Mouse (Mus musculus) layer of hippocampus, adult 9-10 months (tissue): ENCODE results near the gene Mecom.

ENCODE experiments used
- DNase-seq: peaks from one replicate; pipeline ENCODE4 v3.0.0; 2022; ENCODE audit warnings: low spot score

The Mecom gene

GRCm38 (mm10) chr3:30101146-30101545, 446.7 kb downstream of the Mecom start:
- no peak for DNase-seq

DNA sequence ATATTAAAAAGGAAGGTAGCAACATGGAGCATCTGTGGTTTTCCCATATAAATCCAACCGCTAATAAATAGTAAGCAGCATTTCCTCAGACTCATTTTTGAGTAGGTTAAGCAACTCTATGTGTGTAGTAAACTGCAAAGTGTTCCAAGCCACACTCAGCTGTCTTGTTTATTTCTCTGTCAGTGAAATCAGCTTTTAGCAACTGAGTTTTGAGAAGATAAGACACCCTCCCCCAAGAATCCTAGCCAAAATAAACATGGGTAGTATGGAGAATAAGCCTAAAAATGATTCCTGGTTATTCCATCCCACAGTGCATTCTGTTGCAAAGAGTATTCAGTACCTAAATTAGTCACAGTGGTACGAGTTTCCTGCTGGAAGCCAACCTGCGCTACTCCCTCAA, 450.1 kb downstream of the Mecom start:
- no peak for DNase-seq

GRCm38 (mm10) chr3:30097129-30097528, 450.7 kb downstream of the Mecom start:
- DNase-seq, result no peak

GRCm38 (mm10) chr3:30093005-30093404, 454.8 kb downstream of the Mecom start:
- no peak for DNase-seq

- no peak for DNase-seq
These were observed 455.3 kb downstream of the Mecom start for GRCm38 (mm10) chr3:30092481-30092880.

GRCm38 (mm10) chr3:30091860-30092259, 455.9 kb downstream of the Mecom start:
- no peak for DNase-seq

- no peak for DNase-seq
These were observed 456.4 kb downstream of the Mecom start for GRCm38 (mm10) chr3:30091401-30091800.

DNA sequence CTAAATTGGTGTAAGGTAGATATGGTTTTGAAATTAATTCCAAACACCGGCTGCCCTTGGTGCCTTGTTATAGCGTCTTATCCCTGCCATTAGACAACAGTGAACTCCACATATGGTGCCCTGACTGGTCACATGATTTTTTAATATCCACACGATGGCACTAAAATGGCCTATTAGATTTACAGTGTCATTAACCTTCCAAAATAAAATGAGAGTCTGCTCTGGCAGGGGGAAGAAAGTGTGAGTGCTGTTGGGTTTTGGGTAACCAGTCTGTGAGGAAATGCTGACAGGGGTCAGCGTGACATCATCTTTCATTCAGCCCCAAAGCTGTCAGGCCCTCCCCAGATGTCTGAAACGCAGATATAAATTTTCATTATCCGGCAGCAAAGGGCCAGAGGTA, 461.7 kb downstream of the Mecom start:
- no peak for DNase-seq

- DNase-seq, result no peak
These were observed 464.0 kb downstream of the Mecom start for GRCm38 (mm10) chr3:30083842-30084241.

DNA sequence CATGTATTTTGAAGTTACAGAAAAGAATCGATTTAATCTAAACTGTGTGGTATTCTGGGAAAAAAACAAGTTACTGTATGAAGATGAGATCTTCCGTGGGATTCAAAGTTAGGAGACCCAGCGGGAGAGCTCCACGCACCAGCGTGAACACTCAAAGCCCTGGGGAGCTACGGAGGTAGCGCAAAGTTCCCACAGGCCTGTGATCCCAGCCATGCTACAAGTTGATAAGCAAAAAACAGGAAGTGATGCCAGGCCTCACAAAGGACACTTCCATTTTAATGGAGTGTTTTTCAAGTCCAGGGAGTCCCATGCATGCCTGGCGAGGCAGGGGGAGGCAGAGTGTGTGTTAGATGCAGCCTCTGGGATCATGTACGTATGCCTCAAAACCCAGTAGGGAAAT, 464.5 kb downstream of the Mecom start:
- DNase-seq, result no peak

DNA sequence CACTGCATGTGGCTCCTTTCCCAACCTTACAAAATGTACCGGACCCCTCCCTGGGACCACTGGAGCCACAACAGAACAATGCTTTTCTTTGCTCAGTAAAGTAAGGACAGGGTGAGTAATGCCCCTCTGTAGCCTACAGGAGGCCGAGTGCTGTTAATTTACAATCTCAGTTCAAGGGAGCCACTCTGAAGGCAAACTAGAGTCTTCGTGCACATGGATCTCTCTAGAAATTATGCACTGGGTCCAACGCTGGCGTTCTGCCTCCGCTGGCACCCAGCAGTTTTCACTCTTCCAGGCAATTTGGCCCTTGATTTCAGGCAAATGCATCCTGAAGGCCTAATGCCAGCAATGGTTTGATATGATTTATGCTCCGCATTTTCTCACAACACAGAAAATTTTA, 467.0 kb downstream of the Mecom start:
- no peak for DNase-seq

- DNase-seq, result no peak
These were observed 471.3 kb downstream of the Mecom start for GRCm38 (mm10) chr3:30076522-30076921.

DNA sequence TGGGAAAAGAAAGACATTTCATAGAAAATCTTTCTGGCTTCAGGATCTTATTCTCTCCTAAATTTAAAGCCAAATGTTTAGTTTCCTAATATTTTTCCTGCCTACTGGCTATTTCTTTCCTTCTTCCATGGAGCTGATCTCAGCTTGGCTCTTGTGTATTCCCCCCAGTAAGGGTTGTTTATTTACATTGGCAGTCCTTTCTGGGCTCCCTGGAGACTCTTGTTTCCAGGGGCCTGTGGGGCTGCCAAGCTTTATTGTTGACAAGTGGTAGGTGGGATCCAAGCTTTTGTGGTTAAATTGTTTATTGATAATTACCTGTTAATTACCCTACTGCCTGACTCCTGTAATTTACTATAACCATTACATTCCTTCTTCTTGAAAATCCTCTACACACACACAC, 476.5 kb downstream of the Mecom start:
- DNase-seq, result no peak

DNA sequence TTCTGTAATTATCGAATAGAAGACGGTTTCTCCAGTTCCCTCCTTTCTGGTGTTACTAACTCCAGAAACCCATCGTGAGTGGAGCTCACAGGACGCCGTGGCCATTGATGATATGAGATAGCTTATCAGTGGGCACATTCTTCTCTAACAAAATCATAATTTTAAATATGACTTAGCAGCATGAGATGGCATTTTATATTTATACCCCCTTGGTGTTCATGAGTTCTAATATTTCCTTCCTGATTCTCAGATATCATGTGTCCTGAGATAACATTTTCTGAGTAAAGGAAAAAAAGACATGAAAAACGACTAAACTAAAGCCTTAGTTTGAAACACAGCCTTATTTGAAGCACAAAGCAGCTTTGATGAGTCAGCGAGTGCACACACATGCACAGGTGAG, 481.3 kb downstream of the Mecom start:
- no peak for DNase-seq

- DNase-seq, result no peak
These were observed 487.8 kb downstream of the Mecom start for GRCm38 (mm10) chr3:30060058-30060457.

GRCm38 (mm10) chr3:30059615-30060014, 488.2 kb downstream of the Mecom start:
- DNase-seq, result no peak

DNA sequence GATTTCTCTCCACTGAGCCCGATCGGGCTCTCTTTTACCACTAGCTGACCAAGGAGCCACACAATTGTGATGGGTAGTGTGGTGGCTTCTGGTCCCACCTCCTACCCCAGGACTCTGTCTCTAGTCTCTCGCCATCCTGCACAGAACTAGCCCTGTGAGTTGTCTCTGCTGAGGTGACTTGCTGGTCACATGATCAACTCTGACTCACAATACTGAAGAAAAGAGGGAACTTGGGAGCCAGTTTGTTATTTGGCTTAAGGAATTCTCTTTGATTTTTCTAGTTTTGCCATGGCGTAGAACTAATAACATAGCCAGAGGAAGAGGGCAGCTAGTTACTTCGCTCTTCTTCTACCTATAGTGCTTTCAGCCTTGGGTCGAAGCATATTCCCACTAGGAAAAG, 496.5 kb downstream of the Mecom start:
- no peak for DNase-seq

- no peak for DNase-seq
These were observed 497.0 kb downstream of the Mecom start for GRCm38 (mm10) chr3:30050795-30051194.

GRCm38 (mm10) chr3:30048792-30049191, 499.0 kb downstream of the Mecom start:
- no peak for DNase-seq

- no peak for DNase-seq
These were observed 499.7 kb downstream of the Mecom start for GRCm38 (mm10) chr3:30048157-30048556.

DNA sequence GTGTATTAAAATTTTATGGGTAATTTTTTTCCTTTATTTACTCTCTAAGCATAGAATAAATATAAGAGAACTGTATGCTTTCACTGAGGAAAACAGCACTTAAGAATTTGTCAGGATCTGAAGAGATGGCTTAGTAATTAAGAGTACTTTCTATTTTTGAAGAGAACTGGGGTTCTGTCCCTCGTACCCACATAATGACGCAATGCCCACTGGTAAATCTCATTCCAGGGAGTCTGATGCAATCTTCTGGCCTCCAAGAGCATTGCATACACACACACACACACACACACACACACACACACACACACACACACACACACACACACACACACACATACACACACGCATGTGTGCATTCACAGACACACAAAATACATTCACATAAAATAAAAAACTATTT, 504.3 kb downstream of the Mecom start:
- DNase-seq, result no peak

GRCm38 (mm10) chr3:30038545-30038944, 509.3 kb downstream of the Mecom start:
- no peak for DNase-seq

DNA sequence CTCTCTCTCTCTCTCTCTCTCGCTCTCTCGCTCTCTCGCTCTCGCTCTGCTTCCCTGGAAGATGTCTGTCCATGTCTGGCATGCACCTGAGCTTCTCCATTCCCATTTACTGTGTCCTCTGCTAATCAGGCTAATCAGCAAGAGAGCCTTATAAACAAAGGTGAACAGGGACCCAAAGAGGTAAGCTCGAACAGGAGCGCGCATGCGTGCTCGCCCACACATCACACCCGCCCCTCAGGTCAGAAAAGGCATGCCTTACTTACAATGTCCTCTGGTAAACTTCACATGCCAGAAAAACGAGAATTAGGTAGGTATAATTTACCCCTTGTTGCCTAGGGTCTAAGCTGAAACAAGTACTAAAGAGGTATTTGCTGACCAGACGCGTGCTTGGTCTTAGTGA, 527.8 kb downstream of the Mecom start:
- DNase-seq, result no peak

- no peak for DNase-seq
These were observed 528.4 kb downstream of the Mecom start for GRCm38 (mm10) chr3:30019411-30019810.

- no peak for DNase-seq
These were observed 529.6 kb downstream of the Mecom start for GRCm38 (mm10) chr3:30018202-30018601.
